Mouse (Mus musculus) gastrocnemius, postnatal 14 days (tissue): ENCODE results near the gene Iglon5. TPM values are rescaled to one million over a fixed set of nuclear protein-coding genes. Genes with fewer than 3 reads are reported as not detected.

Source experiments
- DNase-seq: peaks from one replicate; pipeline ENCODE4 v3.0.0; 2021; ENCODE audit warnings: mixed read lengths
- intact Hi-C: fragments of 180-260 bp; cut with DNase I; formaldehyde crosslinking; loops from one replicate; pipeline ENCODE4 v1.15.1; 2025; ENCODE audit warnings: low total_unique reads
- long read RNA-seq, 2 experiments: library from polyadenylated mRNA; stranded (forward); transcript quantifications; one replicate each; pipeline ENCODE4 v2.0.0; 2021
- total RNA-seq, 2 experiments: library from RNA; stranded (reverse); gene quantifications; 2 replicates each; pipeline ENCODE4 v1.2.3; 2021

Iglon5 gene
- total RNA-seq, result under 1 TPM; 0.27 to 0.70 TPM
- long read RNA-seq, experiment 1, result 0 reads
- long read RNA-seq, experiment 2, result 0 reads

DNA sequence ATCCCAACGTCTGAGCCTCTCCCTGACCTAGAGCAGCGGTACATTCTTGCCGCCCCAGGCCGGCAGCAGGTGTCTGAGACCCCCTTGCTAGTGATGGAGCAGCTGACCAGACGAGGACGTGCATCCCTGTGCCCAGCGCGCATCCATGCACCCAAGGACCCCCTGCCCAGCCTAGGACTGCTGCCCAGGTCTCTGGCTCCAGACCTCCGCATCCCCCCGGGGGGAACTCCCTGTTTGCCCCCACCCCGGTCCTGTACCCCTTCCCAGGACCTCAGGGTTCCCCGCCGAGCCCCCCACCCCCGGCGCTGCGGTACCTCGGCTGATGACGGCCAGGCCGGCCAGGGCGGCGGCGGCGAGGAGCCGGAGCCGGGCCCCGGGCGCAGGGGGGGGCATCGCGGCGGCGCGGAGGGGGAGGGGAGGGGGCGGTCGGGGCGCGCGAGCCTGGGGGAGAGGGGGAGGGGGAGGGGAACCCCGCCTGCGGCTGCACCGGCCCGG, at the start of gene Iglon5:
Gene Iglon5, minus strand, starts transcription at position 445 of the 495 bp plus-strand sequence.
- intact Hi-C loops, result no loop called here
- no peak for DNase-seq

DNA sequence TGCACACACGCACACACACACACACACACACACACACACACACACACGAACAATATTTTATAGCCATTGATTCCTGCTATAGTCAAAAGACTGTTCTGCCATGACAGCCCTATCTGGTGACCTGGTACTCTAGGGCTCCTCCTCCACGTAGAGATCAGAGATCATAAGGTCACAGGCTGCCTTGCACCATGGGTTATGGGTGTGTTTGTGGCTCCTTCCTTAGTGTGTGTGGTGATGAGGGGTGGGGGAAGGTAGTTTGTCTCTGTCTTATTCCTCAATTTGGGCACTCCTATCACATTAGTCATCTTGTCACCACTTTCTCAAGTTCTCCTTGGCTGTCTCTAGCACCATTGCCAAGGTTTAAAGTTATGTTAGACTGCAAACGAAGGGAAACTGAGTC, 48.6 kb upstream of the Iglon5 start:
- intact Hi-C loops, result no loop called here
- DNase-seq, result no peak

- intact Hi-C loops, result no loop called here
- no peak for DNase-seq
Observed at GRCm38 (mm10) chr7:43532936-43533505, 43.1 kb upstream of the Iglon5 start.

DNA sequence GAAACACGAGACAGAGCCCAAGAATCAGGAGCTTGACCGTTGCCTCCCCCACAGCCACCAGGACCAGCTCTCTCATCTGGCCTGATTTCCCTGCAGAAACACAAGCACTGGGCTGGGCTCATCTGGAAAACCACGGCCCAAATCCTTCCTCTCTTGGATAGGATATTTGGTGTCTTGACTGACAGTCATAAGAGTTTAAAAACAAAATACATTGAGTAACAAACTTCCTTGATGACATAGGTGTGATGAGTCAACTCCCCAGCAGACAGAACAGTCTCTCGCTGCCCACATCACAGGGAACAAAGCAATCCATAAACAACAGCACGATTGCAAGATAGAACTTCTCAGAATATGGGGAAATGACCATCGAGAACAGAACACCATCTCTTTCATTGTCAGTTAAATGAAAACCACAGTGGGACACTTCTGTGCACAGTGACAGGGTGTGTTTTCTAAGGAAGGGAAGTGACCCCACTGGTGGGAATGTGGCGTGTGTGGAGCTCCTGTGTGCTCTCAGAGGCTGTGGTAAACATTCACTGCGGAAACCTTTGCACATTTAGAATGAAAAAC, 40.4 kb upstream of the Iglon5 start:
- no peak for DNase-seq
- intact Hi-C loops, result no loop called here

DNA sequence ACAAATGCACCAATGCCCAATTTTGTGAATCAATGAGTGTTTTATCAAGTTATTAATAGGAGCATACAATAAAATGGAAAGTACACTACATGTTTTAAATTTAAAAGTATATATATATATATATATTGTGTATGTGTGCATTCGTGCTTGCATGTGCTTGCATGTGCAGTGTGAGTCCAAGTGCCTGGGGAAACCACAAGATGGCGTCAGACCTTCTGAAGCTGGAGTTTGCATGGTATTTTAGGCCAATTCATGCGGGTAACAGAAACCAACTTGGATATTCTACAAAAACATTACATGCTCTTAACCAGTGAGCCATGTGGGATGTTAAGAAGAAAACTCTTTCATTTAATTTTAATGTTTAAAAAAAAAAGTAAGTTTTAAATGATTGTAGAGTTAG, 35.4 kb upstream of the Iglon5 start:
- intact Hi-C loops, result no loop called here
- no peak for DNase-seq

DNA sequence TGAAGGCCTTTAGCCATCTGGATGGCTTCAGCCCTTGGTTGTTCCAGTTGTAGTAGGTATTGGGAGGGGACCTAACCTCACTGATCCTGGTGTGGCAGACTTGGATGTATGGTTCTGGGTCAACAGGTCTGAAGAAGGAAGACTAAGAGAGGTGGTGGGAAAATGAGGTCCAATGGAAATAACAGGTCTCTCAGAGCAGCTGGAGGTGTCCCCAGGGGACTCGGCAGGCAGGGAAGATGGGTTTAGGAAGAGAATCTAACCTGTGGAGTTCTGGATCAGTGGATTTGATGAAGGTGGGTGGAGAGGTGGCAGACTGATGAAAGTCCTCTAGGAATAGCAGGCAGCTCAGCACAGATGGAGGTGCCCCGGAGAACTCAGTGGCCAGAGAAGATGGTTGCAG, 32.9 kb upstream of the Iglon5 start:
- intact Hi-C loops, result no loop called here
- no peak for DNase-seq

GRCm38 (mm10) chr7:43518341-43518740, 28.5 kb upstream of the Iglon5 start:
- intact Hi-C loops, result no loop called here
- DNase-seq, result no peak

- DNase-seq, result no peak
- intact Hi-C loops, result no loop called here
Observed at GRCm38 (mm10) chr7:43515076-43515475, 25.2 kb upstream of the Iglon5 start.

DNA sequence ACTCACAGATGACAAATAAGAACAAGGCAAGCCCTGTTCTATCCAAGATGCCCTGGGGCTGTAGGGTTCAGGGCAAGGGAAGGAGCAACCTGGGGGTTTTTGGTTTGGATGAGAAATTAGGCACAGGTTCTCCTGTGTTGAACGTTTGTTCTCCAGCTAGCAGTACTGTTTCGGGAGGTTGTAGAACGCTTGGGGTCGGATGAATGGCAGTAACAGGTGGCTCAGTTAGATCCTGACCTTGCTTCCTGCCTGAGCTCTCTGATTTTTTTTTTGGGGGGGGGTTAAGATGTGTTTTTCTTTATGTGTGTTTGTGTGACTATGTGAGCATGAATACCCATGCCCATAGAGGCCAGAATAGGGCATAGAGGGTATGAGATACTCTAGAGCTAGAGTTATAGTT, 22.6 kb upstream of the Iglon5 start:
- DNase-seq, result no peak
- intact Hi-C loops, result no loop called here

- no peak for DNase-seq
- intact Hi-C loops, result no loop called here
Observed at GRCm38 (mm10) chr7:43511707-43512478, 22.0 kb upstream of the Iglon5 start.

DNA sequence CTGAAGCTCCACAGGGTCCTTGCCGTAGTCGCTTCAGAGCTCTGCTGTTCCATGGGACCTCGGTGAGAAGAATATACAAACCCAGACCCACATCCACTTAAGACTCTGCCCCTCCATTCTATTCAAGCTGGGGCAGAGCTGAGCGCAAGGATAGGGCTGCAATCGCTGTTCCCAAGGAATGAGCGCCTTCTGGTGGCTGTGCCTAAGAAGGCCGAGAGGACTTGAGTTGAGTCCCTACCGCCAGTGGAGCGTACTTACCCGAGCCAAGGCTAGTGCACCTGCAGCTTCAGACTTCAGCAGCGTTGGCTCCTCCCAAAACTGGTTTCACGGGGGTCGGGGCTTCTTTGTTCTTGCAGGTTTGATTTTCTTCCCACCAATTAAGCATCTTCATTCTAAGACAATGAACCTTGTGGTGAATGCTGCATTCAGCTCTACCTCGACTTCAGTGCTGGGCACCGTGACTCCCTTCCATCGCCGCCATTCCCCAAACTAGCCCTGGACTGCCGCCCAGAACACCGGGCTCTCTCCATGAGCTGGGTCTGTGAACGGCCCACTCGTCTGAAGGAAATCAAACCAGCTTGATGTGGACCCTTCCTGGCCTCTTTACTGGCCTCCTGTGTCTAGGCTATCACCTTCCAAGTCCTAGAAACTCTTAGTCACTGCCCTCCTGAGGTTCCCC, 5.6 kb upstream of the Iglon5 start:
- intact Hi-C loops, result no loop called here
- peak; percentile 32 for DNase-seq

GRCm38 (mm10) chr7:43490861-43491260, 986 bp upstream of the Iglon5 start:
- intact Hi-C loops, result no loop called here
- no peak for DNase-seq

DNA sequence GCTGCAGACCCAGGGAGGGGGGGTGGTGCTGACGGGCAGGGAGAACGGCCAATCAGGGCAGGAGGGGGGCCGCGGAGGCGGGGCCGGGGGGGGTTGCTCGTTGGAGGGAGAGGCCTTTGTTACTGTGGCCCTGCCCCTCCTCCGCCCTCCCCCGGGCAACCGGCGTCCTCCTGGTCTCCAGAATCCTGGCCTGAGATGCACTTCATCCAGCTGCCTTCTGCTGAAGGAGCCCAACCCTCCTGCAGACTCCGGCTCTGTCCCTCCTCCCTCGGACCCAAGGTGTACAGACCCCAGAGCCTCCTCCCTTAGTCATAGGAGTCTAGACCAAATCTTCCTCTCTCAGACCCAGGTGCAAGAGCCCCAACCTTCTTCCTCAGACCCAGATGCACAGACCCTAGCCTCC, 308 bp upstream of the Iglon5 start:
- intact Hi-C loops, result no loop called here
- DNase-seq, result peak; percentile 62

- intact Hi-C loops, result no loop called here
- DNase-seq, result no peak
Observed at GRCm38 (mm10) chr7:43488646-43489045, 1.2 kb downstream of the Iglon5 start.

GRCm38 (mm10) chr7:43483236-43483635, 6.6 kb downstream of the Iglon5 start:
- intact Hi-C loops, result no loop called here
- DNase-seq, result no peak

- intact Hi-C loops, result no loop called here
- no peak for DNase-seq
Observed at GRCm38 (mm10) chr7:43482090-43482716, 7.7 kb downstream of the Iglon5 start.

DNA sequence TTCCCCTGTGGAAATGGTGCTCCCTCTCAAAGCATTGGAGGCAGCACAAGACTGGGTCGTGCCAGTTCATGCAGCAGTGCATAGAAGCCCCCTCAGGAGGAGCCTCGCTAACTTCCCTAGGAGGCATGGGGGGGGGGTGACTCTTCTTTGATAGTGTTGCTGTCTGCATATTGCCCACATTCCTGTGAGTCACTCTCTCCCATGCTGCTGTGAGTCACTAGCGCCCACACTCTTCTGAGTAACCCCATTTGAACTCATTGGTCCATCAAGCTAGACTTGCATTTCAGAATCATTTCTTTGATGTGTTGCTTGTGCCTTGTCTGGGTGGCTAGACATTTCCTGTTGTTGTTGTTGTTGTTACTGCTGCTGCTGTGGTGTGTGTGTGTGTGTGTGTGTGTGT, 8.7 kb downstream of the Iglon5 start:
- intact Hi-C loops, result no loop called here
- DNase-seq, result no peak

GRCm38 (mm10) chr7:43476376-43476775, 13.5 kb downstream of the Iglon5 start:
- no peak for DNase-seq
- intact Hi-C loops, result no loop called here

GRCm38 (mm10) chr7:43475706-43476105, 14.2 kb downstream of the Iglon5 start:
- no peak for DNase-seq
- intact Hi-C loops, result no loop called here

- intact Hi-C loops, result no loop called here
- no peak for DNase-seq
Observed at GRCm38 (mm10) chr7:43470373-43470772, 19.5 kb downstream of the Iglon5 start.
